Mouse (Mus musculus) urinary bladder, postnatal 36 days (tissue): ENCODE results near the gene Tm9sf2.

Experiments
- DNase-seq, 2 experiments: peaks; one replicate each; pipeline ENCODE4 v3.0.0; 2022; ENCODE audit warnings: low spot score in 2 of 2, mixed read lengths in 1 of 2

Tm9sf2 gene

GRCm38 (mm10) chr14:122176263-122176798 lies 69.5 kb downstream of the Tm9sf2 start:
- DNase-seq = no peak

GRCm38 (mm10) chr14:122179262-122179661 lies 72.4 kb downstream of the Tm9sf2 start:
- DNase-seq = no peak

DNA sequence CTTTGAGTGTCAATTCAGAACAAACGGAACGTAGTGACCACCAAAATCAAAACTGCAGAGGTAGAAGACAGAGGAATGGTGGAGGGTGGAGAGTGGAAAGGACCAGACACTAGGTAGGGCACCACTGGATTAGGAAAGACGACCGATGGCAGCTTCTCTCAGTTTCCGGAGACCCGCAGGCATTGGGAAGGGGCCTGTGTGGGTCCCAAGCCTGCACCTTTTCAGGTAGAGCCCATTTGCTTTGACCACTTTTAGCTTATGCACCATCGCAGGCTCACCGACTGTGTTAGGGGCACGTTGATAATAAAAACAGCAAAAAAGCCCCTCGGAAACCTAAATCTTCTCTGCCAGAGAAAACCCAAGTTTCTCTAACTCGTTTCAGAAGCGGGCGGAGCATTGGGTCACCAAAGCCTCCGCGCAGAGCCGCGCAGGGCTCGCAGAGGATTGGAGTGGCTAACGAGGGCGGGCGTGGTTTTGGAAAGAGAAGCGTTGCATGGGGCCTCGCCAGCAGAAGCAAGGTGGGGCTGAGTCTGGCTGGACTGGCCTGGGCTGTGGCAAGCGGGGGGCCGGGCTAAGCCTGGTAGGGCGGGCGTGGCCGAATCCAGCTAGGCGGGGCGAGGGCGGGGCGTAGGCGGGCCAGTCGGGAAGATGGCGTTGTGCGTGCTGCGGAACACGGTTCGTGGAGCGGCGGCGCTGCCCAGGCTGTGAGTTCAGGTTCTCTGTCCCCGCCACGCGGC lies 74.4 kb downstream of the Tm9sf2 start, which contains the start of gene Clybl:
Gene Clybl (plus strand): TSS at position 627 of the 737 bp plus-strand sequence.
- DNase-seq = peak; percentile 98 to 99

DNA sequence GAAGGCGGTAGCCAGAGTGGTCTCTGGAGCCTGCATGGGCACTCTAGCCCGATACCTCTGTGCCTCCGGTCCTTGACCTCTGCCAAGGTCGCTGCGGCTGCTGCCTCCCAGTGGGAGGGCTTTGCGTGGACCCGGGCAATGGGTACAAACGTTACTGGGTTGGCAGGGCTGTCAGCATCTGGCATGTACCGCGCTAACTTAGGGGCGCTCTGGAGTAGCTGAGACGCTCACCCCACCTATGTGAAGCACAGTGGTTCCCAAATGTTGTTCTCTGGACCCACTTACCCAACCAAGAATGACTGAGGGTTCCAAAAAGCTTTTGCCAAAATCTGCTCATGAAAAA lies 74.9 kb downstream of the Tm9sf2 start:
- DNase-seq = no peak

DNA sequence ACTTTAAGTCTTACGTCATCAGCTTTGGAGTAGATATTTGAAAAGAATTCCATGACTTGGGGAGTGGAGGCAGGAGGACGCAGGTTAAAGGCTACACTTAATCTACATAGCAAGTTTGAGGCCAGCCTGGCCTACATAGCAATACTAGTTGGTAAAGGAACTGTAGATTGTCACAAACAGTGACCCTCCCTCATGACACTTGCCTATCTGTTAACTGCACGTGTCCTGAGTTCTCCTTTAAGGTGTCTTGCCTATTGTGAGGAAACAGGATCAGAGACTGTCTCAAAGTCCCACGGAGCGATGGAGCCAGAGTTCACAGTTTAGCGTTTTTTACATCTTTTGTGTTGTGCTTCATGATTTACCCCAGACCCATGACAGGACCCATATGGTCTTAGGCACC lies 75.4 kb downstream of the Tm9sf2 start:
- no peak for DNase-seq

DNA sequence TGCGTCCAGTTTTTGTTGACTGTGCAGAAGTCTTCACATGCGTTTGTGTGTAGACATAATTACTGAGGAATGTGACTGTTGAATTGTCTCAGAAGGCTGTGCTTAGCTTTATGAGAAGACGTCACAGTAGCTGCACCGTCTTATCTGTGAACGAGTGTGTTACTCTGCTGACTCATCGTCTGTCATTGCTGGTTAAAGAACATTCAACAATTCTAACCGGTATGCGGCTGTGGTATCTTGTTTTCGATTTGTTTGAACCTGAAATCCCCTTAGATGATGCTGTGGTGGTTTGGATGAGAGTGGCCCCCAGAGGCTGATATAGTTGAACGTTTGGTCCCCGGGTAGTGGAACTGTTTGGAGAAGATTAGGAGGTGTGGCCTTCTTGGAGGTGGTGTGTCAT lies 77.1 kb downstream of the Tm9sf2 start:
- DNase-seq = no peak

DNA sequence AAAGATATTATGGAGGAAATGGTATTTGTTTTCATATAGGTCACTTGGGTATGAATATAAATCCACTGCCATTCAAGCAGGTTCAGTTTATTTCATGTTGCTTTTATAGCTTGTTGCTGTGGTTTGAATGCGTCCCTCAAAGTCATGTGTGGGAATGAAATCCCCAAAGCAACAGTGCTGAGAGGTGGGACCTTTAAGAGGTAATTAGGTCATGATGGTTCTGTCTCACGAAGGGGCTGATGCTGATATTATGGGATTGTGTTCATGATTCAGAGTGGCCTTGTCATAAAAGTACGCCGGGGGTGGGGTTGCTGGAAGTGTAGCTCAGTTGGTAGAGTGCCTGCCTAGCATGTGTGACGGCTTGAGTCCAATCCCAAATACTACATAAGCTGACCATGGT lies 81.4 kb downstream of the Tm9sf2 start:
- DNase-seq = no peak

- no peak for DNase-seq
Observed at GRCm38 (mm10) chr14:122189901-122190300, 83.1 kb downstream of the Tm9sf2 start.

GRCm38 (mm10) chr14:122190527-122190926 lies 83.7 kb downstream of the Tm9sf2 start:
- DNase-seq = no peak

DNA sequence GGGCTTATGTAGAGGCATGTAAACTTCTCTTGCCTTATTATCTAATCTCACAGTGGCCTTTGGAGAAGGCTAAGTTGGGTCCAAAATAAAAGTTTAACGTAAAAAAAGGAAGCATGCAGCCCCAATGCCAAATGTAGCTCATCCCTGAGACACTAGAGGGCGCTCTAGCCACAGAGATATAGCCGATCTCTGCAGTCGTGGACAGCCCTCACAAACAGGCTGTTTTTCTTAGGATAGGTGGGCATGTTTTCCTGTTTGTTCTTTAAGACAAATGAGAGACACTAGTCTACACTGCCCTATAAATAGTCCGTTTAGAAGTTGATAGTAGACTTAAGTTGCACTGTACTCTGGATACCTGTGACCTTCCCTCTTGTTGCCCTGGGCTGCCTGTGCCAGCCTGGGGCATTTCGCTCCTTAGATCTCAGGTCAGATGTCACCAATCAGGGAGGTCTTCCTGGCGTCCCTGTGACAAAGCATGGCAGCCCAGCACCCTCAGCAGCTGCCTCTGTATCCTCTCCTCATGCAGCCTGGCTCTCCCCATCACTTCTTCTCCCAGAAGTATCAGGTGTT lies 84.2 kb downstream of the Tm9sf2 start:
- peak; percentile 31 to 34 for DNase-seq

GRCm38 (mm10) chr14:122194630-122195029 lies 87.8 kb downstream of the Tm9sf2 start:
- no peak for DNase-seq

- no peak for DNase-seq
Observed at GRCm38 (mm10) chr14:122196851-122197250, 90.0 kb downstream of the Tm9sf2 start.

DNA sequence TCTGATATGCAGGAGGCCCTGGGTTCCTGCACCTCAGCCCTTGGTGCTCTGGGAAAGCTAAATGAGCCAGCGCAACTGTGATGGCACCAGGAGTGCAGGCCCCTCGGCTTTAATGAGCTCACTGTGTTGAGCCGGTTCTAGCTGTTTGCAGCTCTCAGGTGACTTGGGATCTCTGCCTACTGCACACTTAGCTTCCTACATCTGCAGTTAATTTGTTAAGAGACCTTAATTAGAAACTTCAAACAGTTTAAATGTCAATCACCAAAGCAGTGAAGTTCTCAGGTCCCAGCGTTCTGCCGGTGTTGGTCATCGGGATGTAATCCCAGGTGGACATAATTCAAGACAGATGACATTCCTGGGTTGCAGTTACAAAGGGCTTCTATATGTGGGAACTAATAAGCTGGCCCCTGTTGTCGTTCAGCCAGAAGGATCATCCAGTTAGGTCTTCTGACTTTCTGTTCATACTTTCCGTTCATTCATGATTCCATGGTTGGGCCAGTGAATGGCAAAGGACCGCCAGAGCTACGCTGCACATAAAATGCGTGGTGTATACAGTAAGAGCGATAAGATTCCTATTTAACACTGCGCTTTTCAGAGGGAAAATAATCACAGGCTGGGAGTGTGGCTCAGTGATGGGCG lies 93.5 kb downstream of the Tm9sf2 start:
- DNase-seq = no peak

- no peak for DNase-seq
Observed at GRCm38 (mm10) chr14:122209177-122209576, 102.3 kb downstream of the Tm9sf2 start.
